Mouse (Mus musculus): ENCODE measurements around the gene Kcnc1. TPM values are rescaled to one million over a fixed set of nuclear protein-coding genes. Genes with fewer than 3 reads are reported as not detected.

The Kcnc1 gene
- polyA plus RNA-seq, 1 experiment from 2014 or later, result 9.7 TPM

- Histone ChIP-seq H3K9me3 (no peaks in the 10 kb centered on the region), H3K4me1 (peaks cover 13% of the 10 kb centered on the region; the same call in 1 of the 2 replicates), H3K36me3 (peaks cover 4% of the 10 kb centered on the region; the same call in 1 of the 2 replicates), H3K4me3 (no peak overlapping the region), H3K9ac (no peak overlapping the region), H3K4me2 (replicated peaks) (no peak overlapping the region), H3K27ac (no peak overlapping the region), H3K27me3 (replicated peaks) (no peaks in the 10 kb centered on the region)
- ATAC-seq (ENCODE audit: low FRiP score, low read depth), result no peak
- WGBS, result 89% methylated on average over 5 of the region's 5 CpGs
Observed at GRCm38 (mm10) chr7:46435833-46436232, 39.5 kb downstream of the Kcnc1 start.

DNA sequence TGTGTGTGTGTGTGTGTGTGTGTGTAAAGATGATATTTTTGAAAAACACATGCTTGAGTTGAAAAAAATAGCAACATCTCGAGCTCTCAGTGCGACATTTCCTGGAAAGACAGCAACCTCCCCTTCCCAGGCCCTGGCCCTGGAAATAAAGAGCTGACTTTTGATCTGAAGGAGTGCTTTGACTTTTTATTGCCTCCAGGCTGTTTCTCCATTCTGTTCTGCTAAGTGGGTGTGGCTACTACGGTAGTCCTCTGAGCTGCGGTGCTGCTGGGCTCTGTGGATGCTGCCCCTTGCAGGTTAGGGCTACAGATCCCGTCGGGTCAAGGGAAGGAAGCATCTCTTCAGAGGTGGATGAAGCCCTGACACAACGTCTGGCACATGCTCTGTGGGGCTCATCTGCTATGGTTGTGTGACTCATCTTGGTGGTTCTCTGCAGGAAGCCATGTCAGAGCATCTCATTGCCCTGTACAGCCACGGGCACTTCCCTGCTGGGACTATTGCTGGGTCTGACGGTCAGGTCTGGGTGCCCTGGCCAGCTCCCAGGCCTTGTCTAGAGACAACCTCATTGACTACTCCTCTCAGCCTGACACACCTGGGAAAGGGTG is 42.3 kb downstream of the Kcnc1 start:
- Histone ChIP-seq H3K4me3 (no peak overlapping the region), H3K9me3 (no peaks in the 10 kb centered on the region), H3K36me3 (peaks cover 4% of the 10 kb centered on the region; the same call in 1 of the 2 replicates), H3K4me2 (replicated peaks) (no peak overlapping the region), H3K9ac (no peak overlapping the region), H3K27ac (no peak overlapping the region), H3K27me3 (replicated peaks) (no peaks in the 10 kb centered on the region), H3K4me1 (peaks cover 9% of the 10 kb centered on the region; the same call in 1 of the 2 replicates)
- WGBS, result 15% methylated on average over 9 of the region's 9 CpGs
- no peak for ATAC-seq (ENCODE audit: low FRiP score, low read depth)

GRCm38 (mm10) chr7:46443163-46443562 is 46.9 kb downstream of the Kcnc1 start:
- Histone ChIP-seq H3K27me3 (replicated peaks) (no peaks in the 10 kb centered on the region), H3K27ac (no peak overlapping the region), H3K36me3 (no peaks in the 10 kb centered on the region), H3K9ac (no peak overlapping the region), H3K4me3 (no peak overlapping the region), H3K4me1 (peaks cover 5% of the 10 kb centered on the region), H3K9me3 (no peaks in the 10 kb centered on the region), H3K4me2 (replicated peaks) (no peak overlapping the region)
- ATAC-seq (ENCODE audit: low FRiP score, low read depth), result no peak
- 88% methylated on average over 10 of the region's 10 CpGs for WGBS

GRCm38 (mm10) chr7:46445896-46446295 is 49.6 kb downstream of the Kcnc1 start:
- ATAC-seq (ENCODE audit: low FRiP score, low read depth), result no peak
- WGBS, result 81% methylated on average over 6 of the region's 6 CpGs
- Histone ChIP-seq H3K36me3 (no peaks in the 10 kb centered on the region), H3K4me3 (no peak overlapping the region), H3K9ac (no peak overlapping the region), H3K27me3 (replicated peaks) (no peaks in the 10 kb centered on the region), H3K4me1 (peaks cover 10% of the 10 kb centered on the region), H3K27ac (no peak overlapping the region), H3K4me2 (replicated peaks) (no peak overlapping the region), H3K9me3 (no peaks in the 10 kb centered on the region)

DNA sequence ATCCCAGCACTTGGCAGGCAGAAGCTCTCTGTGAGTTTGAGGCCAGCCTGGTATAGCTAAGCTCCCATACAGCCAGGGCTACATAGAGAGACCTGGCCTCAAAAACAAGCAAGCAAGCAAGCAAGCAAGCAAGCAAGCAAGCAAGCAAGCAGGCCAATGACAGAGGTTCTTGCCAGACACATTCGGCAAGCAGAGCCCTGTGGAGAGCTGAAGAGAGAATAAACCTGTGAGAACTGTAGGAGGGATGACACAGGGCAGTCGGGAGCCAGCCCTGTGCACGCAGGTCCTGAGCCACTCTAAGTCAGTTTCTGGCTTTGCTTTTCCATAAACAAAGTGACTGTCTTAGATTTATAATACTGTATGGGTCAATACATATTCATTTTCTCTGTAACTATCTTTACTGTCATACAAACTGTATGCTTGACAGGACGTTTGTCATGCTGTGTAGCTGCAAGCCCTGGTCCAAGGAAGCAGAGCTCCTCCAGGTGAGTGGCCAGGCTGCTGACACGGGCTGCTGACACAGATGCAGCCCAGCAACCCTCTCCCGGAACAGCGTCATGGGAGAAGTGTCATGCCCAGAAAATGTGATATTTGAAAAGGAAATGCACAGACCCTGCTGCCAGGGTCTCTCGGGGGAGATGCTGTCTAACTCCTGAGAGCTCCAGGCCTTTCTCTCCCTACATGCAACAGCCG is 51.3 kb downstream of the Kcnc1 start:
- Histone ChIP-seq H3K27ac (no peak overlapping the region), H3K36me3 (no peaks in the 10 kb centered on the region), H3K9ac (no peak overlapping the region), H3K4me3 (no peak overlapping the region), H3K27me3 (replicated peaks) (no peaks in the 10 kb centered on the region), H3K4me2 (replicated peaks) (no peak overlapping the region), H3K4me1 (peaks cover 10% of the 10 kb centered on the region), H3K9me3 (no peaks in the 10 kb centered on the region)
- 68% methylated on average over 9 of the region's 9 CpGs for WGBS
- no peak for ATAC-seq (ENCODE audit: low FRiP score, low read depth)

GRCm38 (mm10) chr7:46448922-46449645 is 52.8 kb downstream of the Kcnc1 start:
- no peaks in the 10 kb centered on the region for H3K27me3 ChIP-seq (replicated peaks)
- H3K36me3 ChIP-seq, result no peaks in the 10 kb centered on the region
- H3K4me3 ChIP-seq, result no peak overlapping the region
- no peak overlapping the region for H3K4me2 ChIP-seq (replicated peaks)
- no peak overlapping the region for H3K9ac ChIP-seq
- peaks cover 17% of the 10 kb centered on the region for H3K4me1 ChIP-seq
- WGBS, result 49% methylated on average over 6 of the region's 6 CpGs
- ATAC-seq (ENCODE audit: low FRiP score, low read depth), result no peak
- H3K9me3 ChIP-seq, result no peaks in the 10 kb centered on the region
- H3K27ac ChIP-seq, result no peak overlapping the region

- no peak overlapping the region for H3K4me2 ChIP-seq (replicated peaks)
- peaks cover 20% of the 10 kb centered on the region for H3K4me1 ChIP-seq
- no peaks in the 10 kb centered on the region for H3K36me3 ChIP-seq
- WGBS, result 13% methylated on average over 10 of the region's 10 CpGs
- H3K9ac ChIP-seq, result no peak overlapping the region
- ATAC-seq (ENCODE audit: low FRiP score, low read depth), result peak; percentile 82
- H3K4me3 ChIP-seq, result no peak overlapping the region
- H3K9me3 ChIP-seq, result 0 out of 2 replicates have a peak, but pooled peaks cover 3% of the 10 kb centered on the region
- H3K27ac ChIP-seq, result 0 out of 2 replicates have a peak overlapping the region, but pooled peaks have one; percentile 27
- H3K27me3 ChIP-seq (replicated peaks), result no peaks in the 10 kb centered on the region
Observed at GRCm38 (mm10) chr7:46453930-46454679, 57.8 kb downstream of the Kcnc1 start.

DNA sequence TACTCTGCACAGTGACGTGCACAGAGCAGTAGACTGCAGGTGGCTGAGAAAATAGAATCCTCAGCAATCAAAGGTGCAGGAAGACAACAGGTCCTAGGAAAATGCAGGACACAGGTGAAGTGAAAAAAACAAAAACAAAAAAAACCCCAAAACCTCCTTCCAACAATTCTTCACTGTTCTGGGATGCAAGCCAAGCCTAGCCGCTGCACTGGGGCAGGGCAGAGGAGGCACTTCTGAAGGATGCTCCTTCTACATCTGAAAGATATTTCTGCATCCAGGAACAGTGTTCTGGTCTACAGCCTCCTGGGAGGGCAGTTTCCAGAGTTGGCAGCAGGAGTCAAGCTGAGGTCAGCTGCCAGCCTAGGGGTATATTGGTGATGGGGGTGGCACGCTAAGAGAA is 61.6 kb downstream of the Kcnc1 start:
- Histone ChIP-seq H3K4me2 (replicated peaks) (no peak overlapping the region), H3K4me1 (peaks cover 15% of the 10 kb centered on the region), H3K9ac (no peak overlapping the region), H3K4me3 (no peak overlapping the region), H3K9me3 (0 out of 2 replicates have a peak, but pooled peaks cover 3% of the 10 kb centered on the region), H3K36me3 (no peaks in the 10 kb centered on the region), H3K27ac (no peak overlapping the region), H3K27me3 (replicated peaks) (no peaks in the 10 kb centered on the region)
- WGBS, result 80% methylated on average over 3 of the region's 3 CpGs
- no peak for ATAC-seq (ENCODE audit: low FRiP score, low read depth)

DNA sequence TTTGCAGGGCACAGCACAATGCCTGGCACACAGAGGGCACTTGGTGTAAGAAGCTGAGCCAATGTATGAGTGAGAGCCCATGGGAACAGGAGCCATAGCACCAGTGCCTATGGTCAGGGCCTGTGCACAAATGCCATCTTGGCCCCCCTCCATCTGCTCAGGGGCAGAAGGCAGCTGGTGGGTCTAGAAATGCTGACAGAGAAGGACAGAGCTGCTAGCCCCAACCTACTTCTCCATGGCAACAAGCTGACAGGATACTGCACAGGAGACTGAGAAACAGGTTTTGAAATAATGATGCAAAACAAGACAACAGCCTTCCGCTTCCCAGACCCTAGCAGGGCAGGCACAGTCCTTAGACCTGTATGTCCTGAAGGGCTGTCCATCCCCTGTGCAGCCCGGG is 62.9 kb downstream of the Kcnc1 start:
- 79% methylated on average over 2 of the region's 2 CpGs for WGBS
- no peak overlapping the region for H3K27ac ChIP-seq
- no peaks in the 10 kb centered on the region for H3K36me3 ChIP-seq
- peak; percentile 44; the same call in 1 of the 2 replicates for ATAC-seq (ENCODE audit: low FRiP score, low read depth)
- H3K4me1 ChIP-seq, result peaks cover 7% of the 10 kb centered on the region
- H3K9ac ChIP-seq, result no peak overlapping the region
- no peak overlapping the region for H3K4me2 ChIP-seq (replicated peaks)
- no peak overlapping the region for H3K4me3 ChIP-seq
- H3K9me3 ChIP-seq, result 0 out of 2 replicates have a peak, but pooled peaks cover 3% of the 10 kb centered on the region
- no peaks in the 10 kb centered on the region for H3K27me3 ChIP-seq (replicated peaks)

DNA sequence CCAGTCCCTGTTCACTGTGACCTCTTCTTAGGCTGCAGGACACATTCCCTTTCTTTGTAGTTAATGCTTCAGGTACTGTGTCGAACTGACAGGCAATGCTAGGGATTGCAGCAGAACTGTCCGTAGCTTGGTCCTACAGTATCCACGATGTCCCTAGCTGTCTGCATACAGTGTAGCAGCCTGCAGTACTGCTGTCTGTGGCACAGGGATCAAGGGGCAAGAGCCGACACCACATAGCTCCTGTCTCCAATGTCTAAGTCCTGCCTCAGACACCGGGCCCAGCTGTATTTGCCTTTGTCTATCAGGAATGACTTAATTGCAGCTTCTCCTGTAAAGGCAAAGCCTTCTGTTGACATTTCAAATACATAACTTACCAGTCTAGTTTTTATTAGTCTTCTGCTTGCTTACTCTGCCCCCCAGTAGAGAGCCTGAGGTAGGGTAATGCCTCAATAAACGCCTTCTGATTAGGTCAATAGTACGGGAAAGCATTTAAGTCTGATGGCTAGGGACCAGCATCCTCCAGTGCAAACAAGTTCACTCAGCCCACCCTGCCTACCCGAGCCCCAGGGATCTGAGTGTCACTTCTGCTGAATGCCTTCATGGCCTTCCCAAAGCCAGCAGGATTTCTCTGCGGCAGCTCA is 63.4 kb downstream of the Kcnc1 start:
- Histone ChIP-seq H3K9me3 (0 out of 2 replicates have a peak, but pooled peaks cover 3% of the 10 kb centered on the region), H3K27ac (no peak overlapping the region), H3K4me2 (replicated peaks) (no peak overlapping the region), H3K9ac (no peak overlapping the region), H3K36me3 (no peaks in the 10 kb centered on the region), H3K4me1 (0 out of 2 replicates have a peak, but pooled peaks cover 2% of the 10 kb centered on the region), H3K27me3 (replicated peaks) (no peaks in the 10 kb centered on the region), H3K4me3 (no peak overlapping the region)
- WGBS, result 85% methylated on average over 9 of the region's 9 CpGs
- 0 out of 2 replicates have a peak, but pooled peaks have one; percentile 4 for ATAC-seq (ENCODE audit: low FRiP score, low read depth)

DNA sequence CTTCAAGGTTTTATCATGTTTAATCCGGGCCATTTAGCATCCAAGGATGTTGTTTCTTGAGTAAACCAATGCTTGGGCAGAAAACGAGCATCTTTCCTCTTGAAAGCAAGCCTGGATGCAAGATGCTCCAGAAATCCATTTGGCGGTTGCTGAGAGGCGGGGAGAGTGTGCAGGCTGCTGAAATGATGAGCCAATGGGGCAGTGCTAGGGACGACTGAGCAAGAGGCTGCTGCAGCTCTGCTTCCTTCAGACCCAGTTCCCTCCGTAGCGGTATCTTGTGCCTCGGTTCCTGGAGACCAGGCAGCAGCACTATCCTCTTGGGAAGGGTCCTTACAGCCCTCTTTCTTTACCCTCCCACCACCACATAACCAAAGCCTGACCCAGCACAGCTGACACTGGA is 66.0 kb downstream of the Kcnc1 start:
- no peak for ATAC-seq (ENCODE audit: low FRiP score, low read depth)
- no peak overlapping the region for H3K27ac ChIP-seq
- no peak overlapping the region for H3K9ac ChIP-seq
- H3K36me3 ChIP-seq, result no peaks in the 10 kb centered on the region
- H3K27me3 ChIP-seq (replicated peaks), result no peaks in the 10 kb centered on the region
- H3K9me3 ChIP-seq, result no peaks in the 10 kb centered on the region
- 0 out of 2 replicates have a peak, but pooled peaks cover 2% of the 10 kb centered on the region for H3K4me1 ChIP-seq
- WGBS, result 76% methylated on average over 8 of the region's 8 CpGs
- no peak overlapping the region for H3K4me2 ChIP-seq (replicated peaks)
- no peak overlapping the region for H3K4me3 ChIP-seq
